Mouse (Mus musculus) heart, embryonic 10.5 days (tissue): Measurements from ENCODE around the gene Zfp974. TPM values are rescaled to one million over a fixed set of nuclear protein-coding genes. Genes with fewer than 3 reads are reported as not detected.

Experiments used
- DNase-seq: peaks from one replicate; pipeline ENCODE4 v3.0.0-alpha.2; 2017; ENCODE audit warnings: low spot score
- H3K27ac ChIP-seq: fragments of 300-500 bp; sonication (generic); 2 replicates; pipeline ENCODE4 v1.5.1; 2016; ENCODE audit warnings: mild to moderate bottlenecking
- H3K27me3 ChIP-seq: fragments of 300-500 bp; sonication (generic); 2 replicates; pipeline ENCODE4 v1.6.1; 2016; ENCODE audit warnings: mild to moderate bottlenecking; ENCODE audit not compliant: poor library complexity, insufficient read depth, severe bottlenecking
- H3K36me3 ChIP-seq: fragments of 300-500 bp; sonication (generic); 2 replicates; pipeline ENCODE4 v1.6.1; 2016; ENCODE audit warnings: mild to moderate bottlenecking, moderate library complexity
- H3K4me1 ChIP-seq: fragments of 300-500 bp; sonication (generic); 2 replicates; pipeline ENCODE4 v1.6.1; 2016; ENCODE audit warnings: mild to moderate bottlenecking
- H3K4me3 ChIP-seq: fragments of 300-500 bp; sonication (generic); 2 replicates; pipeline ENCODE4 v1.5.1; 2016; ENCODE audit warnings: mild to moderate bottlenecking, moderate library complexity
- H3K9me3 ChIP-seq: fragments of 300-500 bp; sonication (generic); 2 replicates; pipeline ENCODE4 v1.6.1; 2016; ENCODE audit warnings: mild to moderate bottlenecking, moderate library complexity
- WGBS: fragments of 180-500 bp; shearing (Covaris S2); methylation state at CpG from one replicate; pipeline ENCODE4 v1.1.7; 2016; 5-methylcytosine and 5-hydroxymethylcytosine counted together
- polyA plus RNA-seq: library from polyadenylated mRNA; unstranded; fragments of >200 nt; fragmentation: Nextera tagmentation; extraction: Ambion mirVana; gene quantifications from 2 replicates; pipeline ENCODE4 v1.2.1, GENCODE M21; 2016

Zfp974 gene
- polyA plus RNA-seq, 1 experiment from 2014 or later = 7.0 TPM

DNA sequence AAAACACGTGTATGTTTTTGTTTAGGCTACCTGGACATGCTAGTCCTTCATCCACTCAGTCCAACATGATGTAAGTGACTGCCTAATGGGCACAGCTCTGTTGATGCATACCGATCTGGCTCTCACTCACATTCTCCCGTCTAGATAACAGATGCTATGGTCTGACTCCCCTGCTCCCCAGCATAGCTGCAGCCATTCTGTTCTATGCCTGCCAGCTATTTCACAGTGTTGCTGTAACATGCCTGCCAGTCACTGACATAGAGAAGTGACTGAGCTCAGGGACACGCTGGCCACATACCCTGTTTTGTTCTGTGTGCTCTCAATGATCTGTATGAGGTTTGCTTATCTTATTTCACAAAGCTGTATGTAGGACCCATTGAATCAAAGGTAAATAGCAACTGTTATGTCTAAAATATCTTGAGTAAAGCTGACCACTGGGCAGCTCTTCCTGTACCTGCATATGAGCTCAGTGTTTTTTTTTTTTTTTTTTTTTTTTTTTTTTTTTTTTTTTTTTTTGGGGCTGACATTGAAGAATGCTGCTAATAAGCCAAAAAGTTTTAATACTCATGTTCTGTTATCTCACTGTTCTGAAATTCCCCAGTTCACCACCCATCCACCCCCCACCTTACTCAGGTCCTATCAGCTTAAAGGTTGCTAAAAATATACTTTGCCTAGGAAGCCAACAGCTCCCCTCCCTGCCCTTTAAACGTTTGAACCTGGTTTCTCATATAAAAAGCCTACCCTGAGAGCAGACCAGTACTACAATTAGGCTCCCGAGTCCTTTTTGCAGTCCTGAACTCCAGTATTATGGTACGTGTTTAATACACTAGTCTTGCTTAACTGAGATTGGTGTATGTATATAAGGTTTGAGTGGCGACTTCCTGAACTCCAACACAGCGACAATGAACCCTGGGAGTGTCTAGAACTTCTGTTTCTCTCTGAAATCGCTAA is 69.7 kb downstream of the Zfp974 start:
- H3K9me3 ChIP-seq = no peaks in the 10 kb centered on the region
- H3K27me3 ChIP-seq = no peaks in the 10 kb centered on the region
- 17% methylated on average over 10 of the region's 10 CpGs for WGBS
- peak overlapping the region; percentile 90 for H3K27ac ChIP-seq
- peak overlapping the region; percentile 73 for H3K4me3 ChIP-seq
- DNase-seq = no peak
- peaks cover 28% of the 10 kb centered on the region for H3K36me3 ChIP-seq
- peaks cover 14% of the 10 kb centered on the region for H3K4me1 ChIP-seq

Other genes with a start within 250 kb of the Zfp974 start
- 1.6 and 2.5 TPM in 2 replicates for gene Zfp607b, start 240.1 kb downstream of the Zfp974 start, polyA plus RNA-seq
- 23.8 and 28.7 TPM in 2 replicates for gene Zfp60, start 198.1 kb downstream of the Zfp974 start, polyA plus RNA-seq
- 1.3 and 1.6 TPM in 2 replicates for gene Zfp626, start 122.3 kb downstream of the Zfp974 start, polyA plus RNA-seq
- gene Zfp59, start 90.9 kb downstream of the Zfp974 start, polyA plus RNA-seq = 6.9 and 7.4 TPM in 2 replicates
- 4.4 and 4.7 TPM in 2 replicates for gene Zfp607a, start 71.9 kb downstream of the Zfp974 start, polyA plus RNA-seq
- 15.5 and 17.1 TPM in 2 replicates for gene Zfp780b, start 49.7 kb upstream of the Zfp974 start, polyA plus RNA-seq
- gene Zfp850, start 84.7 kb upstream of the Zfp974 start, polyA plus RNA-seq = 4.0 and 7.0 TPM in 2 replicates
- 315 and 364 TPM in 2 replicates for gene Psmc4, start 120.6 kb upstream of the Zfp974 start, polyA plus RNA-seq
- 0.41 TPM in 1 of 2 replicates, not detected in the other for gene Fcgbp, start 141.8 kb upstream of the Zfp974 start, polyA plus RNA-seq
- 0.05 and 0.06 TPM in 2 replicates for gene 9530053A07Rik, start 200.0 kb upstream of the Zfp974 start, polyA plus RNA-seq
- gene Fbl, start 240.2 kb upstream of the Zfp974 start, polyA plus RNA-seq = 101 and 140 TPM in 2 replicates